Mouse (Mus musculus) ES-Bruce4 (cell line): Measurements from ENCODE around the gene Pde4d.

Source experiments
- CTCF ChIP-seq: IDR thresholded peaks from one replicate; pipeline ENCODE4 v1.8.1; 2011; ENCODE audit warnings: low read depth, low read length
- EP300 ChIP-seq: IDR thresholded peaks from 2 replicates; pipeline ENCODE4 v1.6.1; 2011; ENCODE audit warnings: low read depth, low read length; ENCODE audit not compliant: insufficient read depth
- POLR2A ChIP-seq: IDR thresholded peaks from one replicate; pipeline ENCODE4 v1.8.1; 2011; ENCODE audit warnings: low read length; ENCODE audit not compliant: insufficient read depth

DNA sequence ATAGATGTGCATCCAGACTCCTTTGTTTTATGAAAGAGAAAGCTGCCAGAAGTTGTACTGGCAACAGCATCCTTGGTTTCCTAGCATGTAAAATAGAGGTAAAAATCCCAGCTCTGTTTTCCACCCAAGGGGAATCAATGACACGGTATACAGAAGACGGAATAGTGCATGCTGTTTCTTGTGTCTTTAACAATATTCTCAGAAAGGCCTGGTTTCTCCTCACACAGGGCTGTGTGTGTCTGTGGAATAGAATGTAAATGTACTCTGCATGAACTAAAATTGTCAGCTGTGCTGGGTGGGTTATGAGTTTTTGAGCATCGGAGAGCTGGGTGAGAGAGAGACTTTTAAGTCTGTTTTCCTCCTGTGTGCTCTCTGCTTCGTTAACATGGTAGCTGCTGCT is 74.8 kb downstream of the Pde4d start:
- TF ChIP-seq CTCF: no peak
- no peak for TF ChIP-seq POLR2A
- TF ChIP-seq EP300: no peak
